8 mouse cellular contexts compared by ENCODE assay signal in genomic region chr10:24886008-24886407, GRCm38 (mm10). TPM values are rescaled to one million over a fixed set of nuclear protein-coding genes. Genes with fewer than 3 reads are reported as not detected.
DNase-seq lines count a peak whose midpoint lies in the region; ATAC-seq and TF ChIP-seq lines count a peak whose summit lies in the region.

No protein-coding gene starts in this region.

- in situ Hi-C loops in ES-E14 (cut with MboI; ENCODE audit: low sequenced_read_pairs in 2 of 2, unreplicated experiment in 2 of 2), result no loop called here

- DNase-seq in 3T3-L1 (ENCODE audit: low read depth, low spot score) (peak; percentile 58), ES-E14 (ENCODE audit: low read depth, low spot score) (peak; percentile 38)
- DNase-seq in hindbrain, embryonic 14.5 days (ENCODE audit: low spot score), result no peak
- DNase-seq in stomach, postnatal 0 days (ENCODE audit: low spot score), result peak; percentile 50
- DNase-seq in layer of hippocampus, adult 11-12 months (ENCODE audit: low spot score), result no peak

- H3K9ac ChIP-seq in intestine, postnatal 0 days (ENCODE audit: low read depth, low read length), result no peak overlapping the region
- H3K9ac ChIP-seq in intestine, embryonic 15.5 days, result no peak overlapping the region
- no peak overlapping the region for H3K9ac ChIP-seq in ES-E14 (ENCODE audit: insufficient read depth, low read depth, low read length, poor library complexity, severe bottlenecking)
- no peak overlapping the region for H3K9ac ChIP-seq in hindbrain, embryonic 14.5 days
- H3K9ac ChIP-seq in stomach, postnatal 0 days (ENCODE audit: low read length), result no peak overlapping the region

- no peak for TF ChIP-seq EP300 in stomach, postnatal 0 days (optimal IDR thresholded peaks at IDR 0.05)

- H3K4me2 ChIP-seq in intestine, postnatal 0 days (replicated peaks; ENCODE audit: low read depth), result no peak overlapping the region
- no peak overlapping the region for H3K4me2 ChIP-seq in intestine, embryonic 15.5 days (replicated peaks)
- H3K4me2 ChIP-seq in hindbrain, embryonic 14.5 days (replicated peaks), result no peak overlapping the region
- H3K4me2 ChIP-seq in stomach, postnatal 0 days (replicated peaks; ENCODE audit: low read depth), result no peak overlapping the region

- TF ChIP-seq CTCF in intestine, postnatal 0 days (IDR thresholded peaks at IDR 0.05; ENCODE audit: low read depth), result peak; percentile 68
- peak; percentile 73 for TF ChIP-seq CTCF in stomach, postnatal 0 days (IDR thresholded peaks at IDR 0.05; ENCODE audit: low read depth)

- no peak for ATAC-seq in intestine, postnatal 0 days
- ATAC-seq in intestine, embryonic 15.5 days, result no peak
- 0 out of 2 replicates have a peak, but pooled peaks have one; percentile 48 for ATAC-seq in hindbrain, embryonic 14.5 days (ENCODE audit: low FRiP score)
- peak; percentile 85 for ATAC-seq in stomach, postnatal 0 days (ENCODE audit: low FRiP score, low TSS enrichment)
- no peak for ATAC-seq in activated CD4-positive, CD25-positive, alpha-beta regulatory T cell, adult 4 months

- H3K4me3 ChIP-seq in intestine, postnatal 0 days (ENCODE audit: low read depth, low read length), result no peak overlapping the region
- H3K4me3 ChIP-seq in intestine, embryonic 15.5 days (replicated peaks), result no peak overlapping the region
- no peak overlapping the region for H3K4me3 ChIP-seq in ES-E14 (ENCODE audit: insufficient read depth in 1 of 2, low read depth in 1 of 2, low read length in 2 of 2, poor library complexity in 1 of 2, severe bottlenecking in 1 of 2)
- no peak overlapping the region for H3K4me3 ChIP-seq in hindbrain, embryonic 14.5 days (replicated peaks; ENCODE audit: low read length)
- no peak overlapping the region for H3K4me3 ChIP-seq in stomach, postnatal 0 days (ENCODE audit: low read depth, low read length)

- peaks cover 67% of the 10 kb centered on the region for H3K36me3 ChIP-seq in intestine, postnatal 0 days (ENCODE audit: control insufficient read depth, insufficient read depth)
- H3K36me3 ChIP-seq in intestine, embryonic 15.5 days, result peaks cover 24% of the 10 kb centered on the region
- H3K36me3 ChIP-seq in ES-E14 (ENCODE audit: control insufficient read depth, insufficient read depth, low read length, poor library complexity, severe bottlenecking), result peaks cover 27% of the 10 kb centered on the region
- peaks cover 95% of the 10 kb centered on the region for H3K36me3 ChIP-seq in hindbrain, embryonic 14.5 days (replicated peaks; ENCODE audit: control insufficient read depth, insufficient read depth)
- H3K36me3 ChIP-seq in stomach, postnatal 0 days (ENCODE audit: control insufficient read depth, insufficient read depth, low read length), result peaks cover 26% of the 10 kb centered on the region

- H3K4me1 ChIP-seq in intestine, postnatal 0 days (replicated peaks; ENCODE audit: control insufficient read depth, insufficient read depth, low read length), result no peaks in the 10 kb centered on the region
- H3K4me1 ChIP-seq in intestine, embryonic 15.5 days (replicated peaks), result no peaks in the 10 kb centered on the region
- H3K4me1 ChIP-seq in ES-E14 (ENCODE audit: control insufficient read depth in 2 of 2, insufficient read depth in 2 of 2, low read length in 2 of 2, poor library complexity in 1 of 2), result no peaks in the 10 kb centered on the region
- no peaks in the 10 kb centered on the region for H3K4me1 ChIP-seq in hindbrain, embryonic 14.5 days (replicated peaks; ENCODE audit: control insufficient read depth, insufficient read depth, low read length)
- H3K4me1 ChIP-seq in stomach, postnatal 0 days (replicated peaks; ENCODE audit: control insufficient read depth, insufficient read depth), result no peaks in the 10 kb centered on the region

- H3K27ac ChIP-seq in intestine, postnatal 0 days (ENCODE audit: low read depth, low read length), result no peak overlapping the region
- no peak overlapping the region for H3K27ac ChIP-seq in intestine, embryonic 15.5 days
- H3K27ac ChIP-seq in ES-E14 (ENCODE audit: insufficient read depth, low read depth, low read length, poor library complexity, severe bottlenecking), result no peak overlapping the region
- H3K27ac ChIP-seq in hindbrain, embryonic 14.5 days, result no peak overlapping the region
- H3K27ac ChIP-seq in stomach, postnatal 0 days (replicated peaks), result no peak overlapping the region

- 77% methylated on average over 9 of the region's 9 CpGs for WGBS in intestine, postnatal 0 days
- WGBS in intestine, embryonic 15.5 days, result 78% methylated on average over 9 of the region's 9 CpGs
- WGBS in hindbrain, embryonic 14.5 days, result 89% methylated on average over 9 of the region's 9 CpGs
- WGBS in stomach, postnatal 0 days, result 72% methylated on average over 9 of the region's 9 CpGs

- no peaks in the 10 kb centered on the region for H3K27me3 ChIP-seq in intestine, postnatal 0 days (replicated peaks; ENCODE audit: control insufficient read depth, insufficient read depth, low read length)
- no peaks in the 10 kb centered on the region for H3K27me3 ChIP-seq in intestine, embryonic 15.5 days (replicated peaks)
- H3K27me3 ChIP-seq in hindbrain, embryonic 14.5 days (ENCODE audit: control insufficient read depth, insufficient read depth, low read length), result no peaks in the 10 kb centered on the region
- H3K27me3 ChIP-seq in stomach, postnatal 0 days (ENCODE audit: control insufficient read depth, insufficient read depth, low read length), result no peaks in the 10 kb centered on the region

- no peaks in the 10 kb centered on the region for H3K9me3 ChIP-seq in intestine, postnatal 0 days (ENCODE audit: control insufficient read depth)
- no peaks in the 10 kb centered on the region for H3K9me3 ChIP-seq in intestine, embryonic 15.5 days
- no peaks in the 10 kb centered on the region for H3K9me3 ChIP-seq in ES-E14 (ENCODE audit: control insufficient read depth, insufficient read depth, low read depth, low read length)
- H3K9me3 ChIP-seq in hindbrain, embryonic 14.5 days (ENCODE audit: control insufficient read depth, low read length), result no peaks in the 10 kb centered on the region
- no peaks in the 10 kb centered on the region for H3K9me3 ChIP-seq in stomach, postnatal 0 days (ENCODE audit: control insufficient read depth, low read length)

TF ChIP-seq in ES-E14, 5 proteins besides CTCF, POLR2A, EP300 and RAD21:
- TF ChIP-seq MAFK (IDR thresholded peaks at IDR 0.05; ENCODE audit: insufficient read depth, low read depth, low read length) (no peak), ZNF384 (IDR thresholded peaks at IDR 0.05; ENCODE audit: low read depth, low read length) (no peak), CHD2 (IDR thresholded peaks at IDR 0.05; ENCODE audit: low read depth, low read length) (no peak), HCFC1 (IDR thresholded peaks at IDR 0.05; ENCODE audit: borderline replicate concordance, insufficient read depth, low read length) (no peak), ZC3H11A (IDR thresholded peaks at IDR 0.05; ENCODE audit: borderline replicate concordance, low read depth, low read length) (no peak)
TF ChIP-seq in ES-E14: peak in this region for 0.

RNA-seq across cellular contexts. Expression of gene Med23, which starts 16.2 kb away (rescaled TPM):
- polyA plus RNA-seq in intestine, postnatal 0 days (2015; fragmentation: Nextera tagmentation; extraction: Ambion mirVana), result 5.7 and 5.8 TPM in 2 replicates
- polyA plus RNA-seq in intestine, embryonic 15.5 days (2015; fragmentation: Nextera tagmentation; extraction: Ambion mirVana), result 16.1 and 16.3 TPM in 2 replicates
- total RNA-seq in ES-E14 (2012; rRNA removed), result 41.9 and 60.1 TPM in 2 replicates
- polyA plus RNA-seq in hindbrain, embryonic 14.5 days (2014; fragmentation: Nextera tagmentation; extraction: Ambion mirVana), result 32.2 and 32.6 TPM in 2 replicates
- 5.8 and 5.9 TPM in 2 replicates for polyA plus RNA-seq in stomach, postnatal 0 days (2015; fragmentation: Nextera tagmentation; extraction: Ambion mirVana)
- 10 to 100 TPM; 18.4 to 22.6 TPM for polyA plus RNA-seq in activated CD4-positive, CD25-positive, alpha-beta regulatory T cell, adult 4 months (2017; shearing (Covaris generic))

RNA-seq across cellular contexts. Expression of gene Arg1, which starts 41.3 kb away (rescaled TPM):
- polyA plus RNA-seq in intestine, postnatal 0 days (2015; fragmentation: Nextera tagmentation; extraction: Ambion mirVana), result 1.7 and 2.0 TPM in 2 replicates
- polyA plus RNA-seq in intestine, embryonic 15.5 days (2015; fragmentation: Nextera tagmentation; extraction: Ambion mirVana), result 4.9 and 5.0 TPM in 2 replicates
- 0.37 and 0.80 TPM in 2 replicates for total RNA-seq in ES-E14 (2012; rRNA removed)
- polyA plus RNA-seq in hindbrain, embryonic 14.5 days (2014; fragmentation: Nextera tagmentation; extraction: Ambion mirVana), result 2.8 and 3.7 TPM in 2 replicates
- 93.0 and 138 TPM in 2 replicates for polyA plus RNA-seq in stomach, postnatal 0 days (2015; fragmentation: Nextera tagmentation; extraction: Ambion mirVana)
- 1 to 10 TPM; 1.2 TPM for polyA plus RNA-seq in activated CD4-positive, CD25-positive, alpha-beta regulatory T cell, adult 4 months (2017; shearing (Covaris generic))

RNA-seq across cellular contexts. Expression of gene Enpp3, which starts 43.4 kb away (rescaled TPM):
- polyA plus RNA-seq in intestine, postnatal 0 days (2015; fragmentation: Nextera tagmentation; extraction: Ambion mirVana), result 151 and 152 TPM in 2 replicates
- polyA plus RNA-seq in intestine, embryonic 15.5 days (2015; fragmentation: Nextera tagmentation; extraction: Ambion mirVana), result 13.1 and 14.7 TPM in 2 replicates
- 43.2 and 96.9 TPM in 2 replicates for total RNA-seq in ES-E14 (2012; rRNA removed)
- polyA plus RNA-seq in hindbrain, embryonic 14.5 days (2014; fragmentation: Nextera tagmentation; extraction: Ambion mirVana), result 4.1 and 4.8 TPM in 2 replicates
- 3.4 TPM in 2 replicates for polyA plus RNA-seq in stomach, postnatal 0 days (2015; fragmentation: Nextera tagmentation; extraction: Ambion mirVana)
- polyA plus RNA-seq in activated CD4-positive, CD25-positive, alpha-beta regulatory T cell, adult 4 months (2017; shearing (Covaris generic)), result under 1 TPM in 1 of 2 experiments, not detected in 1; 0.08 TPM

Comparison
In these comparisons a context has a peak if more than half of its experiments do, and no peak if none do; other contexts are left out.
1. ATAC-seq: peak in hindbrain, embryonic 14.5 days (single experiment) and stomach, postnatal 0 days (single experiment); none in intestine, postnatal 0 days (single experiment), intestine, embryonic 15.5 days (single experiment) and activated CD4-positive, CD25-positive, alpha-beta regulatory T cell, adult 4 months (single experiment).
2. DNase-seq: peak in 3T3-L1 (single experiment), ES-E14 (single experiment) and stomach, postnatal 0 days (single experiment); none in hindbrain, embryonic 14.5 days (single experiment) and layer of hippocampus, adult 11-12 months (single experiment).
3. RNA of gene Arg1, which starts 41.3 kb away (polyA plus RNA-seq): 93.0 to 138 TPM in stomach, postnatal 0 days; 4.9 to 5.0 TPM in intestine, embryonic 15.5 days, 2.8 to 3.7 TPM in hindbrain, embryonic 14.5 days, 1.7 to 2.0 TPM in intestine, postnatal 0 days and 1.2 TPM in activated CD4-positive, CD25-positive, alpha-beta regulatory T cell, adult 4 months; every median in the first group is over 10 times any median in the second.